Comparison of ENCODE assay signal across 21 mouse cellular contexts in the genomic region with DNA sequence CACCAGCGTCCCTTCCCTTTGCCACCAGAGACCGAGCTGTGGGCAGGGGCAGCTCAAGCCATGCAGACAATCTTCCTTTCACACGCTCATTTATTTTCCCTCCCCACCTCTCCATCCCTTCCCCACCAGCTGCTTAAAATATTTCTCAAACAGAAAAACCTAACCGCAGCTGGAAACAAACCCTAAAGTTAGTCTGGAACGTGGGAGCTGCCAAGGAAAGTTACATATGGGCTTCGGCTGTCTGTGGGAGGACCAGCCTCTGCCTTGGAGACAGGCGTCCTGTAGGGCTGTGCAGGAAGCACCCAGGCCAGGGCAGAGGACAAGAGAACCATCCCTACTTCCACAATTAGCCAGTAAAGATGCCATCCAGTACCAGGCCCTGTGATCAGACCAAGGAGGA. TPM values are rescaled to one million over a fixed set of nuclear protein-coding genes. Genes with fewer than 3 reads are reported as not detected.
A peak's percentile ranks its signal among the peaks of the same experiment; 100 is the strongest.
DNase-seq lines count a peak whose midpoint lies in the region; ATAC-seq and TF ChIP-seq lines count a peak whose summit lies in the region.
"Had no signal": no experiment of that assay in that cellular context is flagged by ENCODE, and none has a peak within 500 bp of the region (broad histone marks: within the 10 kb centered on the region; RNA-seq: fewer than 3 reads in every experiment).

No protein-coding gene starts in this region.

- H3K36me3 ChIP-seq in kidney, embryonic 15.5 days, result no peaks in the 10 kb centered on the region
- H3K36me3 ChIP-seq in kidney, embryonic 14.5 days (ENCODE audit: control insufficient read depth, insufficient read depth, low read length), result no peaks in the 10 kb centered on the region
- no peaks in the 10 kb centered on the region for H3K36me3 ChIP-seq in limb, embryonic 14.5 days (ENCODE audit: control insufficient read depth, insufficient read depth, low read length)
- H3K36me3 ChIP-seq in hindbrain, embryonic 14.5 days (replicated peaks; ENCODE audit: control insufficient read depth, insufficient read depth), result no peaks in the 10 kb centered on the region
- H3K36me3 ChIP-seq: embryonic facial prominence, embryonic 12.5 days; heart, embryonic 12.5 days; hindbrain, embryonic 10.5 days; hindbrain, embryonic 15.5 days had no signal

- 38% methylated on average over 7 of the region's 7 CpGs for WGBS in kidney, embryonic 15.5 days
- WGBS in kidney, embryonic 14.5 days, result 40% methylated on average over 7 of the region's 7 CpGs
- 58% methylated on average over 7 of the region's 7 CpGs for WGBS in limb, embryonic 14.5 days
- 78% methylated on average over 7 of the region's 7 CpGs for WGBS in hindbrain, embryonic 14.5 days

- peaks cover 9% of the 10 kb centered on the region; the same call in 1 of the 2 replicates for H3K27me3 ChIP-seq in kidney, embryonic 15.5 days
- H3K27me3 ChIP-seq in kidney, embryonic 14.5 days (ENCODE audit: control insufficient read depth, insufficient read depth, low read length), result no peaks in the 10 kb centered on the region
- H3K27me3 ChIP-seq in limb, embryonic 14.5 days (ENCODE audit: control insufficient read depth, insufficient read depth, low read length), result no peaks in the 10 kb centered on the region
- no peaks in the 10 kb centered on the region for H3K27me3 ChIP-seq in hindbrain, embryonic 14.5 days (ENCODE audit: control insufficient read depth, insufficient read depth, low read length)
- H3K27me3 ChIP-seq: embryonic facial prominence, embryonic 12.5 days; hindbrain, embryonic 15.5 days had no signal

- no peak for ATAC-seq in kidney, embryonic 15.5 days (replicated peaks; ENCODE audit: low FRiP score)
- ATAC-seq in kidney, embryonic 14.5 days (ENCODE audit: low FRiP score, low TSS enrichment), result no peak
- ATAC-seq in limb, embryonic 14.5 days (ENCODE audit: low FRiP score, low read depth), result no peak
- ATAC-seq in hindbrain, embryonic 14.5 days (ENCODE audit: low FRiP score), result no peak
- ATAC-seq: forebrain, embryonic 13.5 days; forebrain, postnatal 0 days had no signal

- no peak overlapping the region for H3K4me2 ChIP-seq in kidney, embryonic 15.5 days
- no peak overlapping the region for H3K4me2 ChIP-seq in kidney, embryonic 14.5 days (replicated peaks; ENCODE audit: low read depth, low read length)
- H3K4me2 ChIP-seq in limb, embryonic 14.5 days (replicated peaks; ENCODE audit: low read depth, low read length, severe bottlenecking), result no peak overlapping the region
- H3K4me2 ChIP-seq in hindbrain, embryonic 14.5 days (replicated peaks), result no peak overlapping the region
- H3K4me2 ChIP-seq: embryonic facial prominence, embryonic 12.5 days; forebrain, embryonic 13.5 days; heart, embryonic 12.5 days; hindbrain, embryonic 15.5 days had no signal

- peaks cover 43% of the 10 kb centered on the region for H3K4me1 ChIP-seq in kidney, embryonic 15.5 days
- peaks cover 12% of the 10 kb centered on the region; the same call in 1 of the 2 replicates for H3K4me1 ChIP-seq in kidney, embryonic 14.5 days (ENCODE audit: control insufficient read depth, insufficient read depth, low read length)
- H3K4me1 ChIP-seq in limb, embryonic 14.5 days (ENCODE audit: control insufficient read depth, insufficient read depth, low read length), result peaks cover 4% of the 10 kb centered on the region; the same call in 1 of the 2 replicates
- 0 out of 2 replicates have a peak, but pooled peaks cover 2% of the 10 kb centered on the region for H3K4me1 ChIP-seq in hindbrain, embryonic 14.5 days (replicated peaks; ENCODE audit: control insufficient read depth, insufficient read depth, low read length)

- no peaks in the 10 kb centered on the region for H3K9me3 ChIP-seq in kidney, embryonic 15.5 days (replicated peaks)
- no peaks in the 10 kb centered on the region for H3K9me3 ChIP-seq in kidney, embryonic 14.5 days (ENCODE audit: control insufficient read depth, low read length)
- no peaks in the 10 kb centered on the region for H3K9me3 ChIP-seq in limb, embryonic 14.5 days (ENCODE audit: control insufficient read depth, low read length)
- H3K9me3 ChIP-seq in hindbrain, embryonic 14.5 days (ENCODE audit: control insufficient read depth, low read length), result no peaks in the 10 kb centered on the region
- H3K9me3 ChIP-seq: embryonic facial prominence, embryonic 12.5 days; forebrain, embryonic 13.5 days; heart, embryonic 12.5 days; hindbrain, embryonic 10.5 days; hindbrain, embryonic 15.5 days had no signal

- peak; percentile 44 for DNase-seq in right cerebral cortex, adult 18-20 months
- DNase-seq in right cerebral cortex, postnatal 4 days, result no peak
- DNase-seq in brain, adult 2 months (ENCODE audit: low read depth, low spot score), result peak; percentile 62
- DNase-seq in limb, embryonic 14.5 days (ENCODE audit: low spot score), result no peak
- DNase-seq in hindbrain, embryonic 14.5 days (ENCODE audit: low spot score), result no peak
- DNase-seq in thymus, postnatal 14 days, result no peak
- DNase-seq: adrenal gland, adult 8-10 months; adrenal gland, postnatal 36 days; cerebellum, adult 11 months; cerebellum, adult 8-10 months; cerebellum, postnatal 14 days; embryo, embryonic 11 days; forebrain, postnatal 0 days; heart, adult 2 months had no signal

- H3K4me3 ChIP-seq in kidney, embryonic 15.5 days (replicated peaks), result no peak overlapping the region
- no peak overlapping the region for H3K4me3 ChIP-seq in kidney, embryonic 14.5 days (ENCODE audit: low read length)
- no peak overlapping the region for H3K4me3 ChIP-seq in limb, embryonic 14.5 days (replicated peaks; ENCODE audit: low read length)
- no peak overlapping the region for H3K4me3 ChIP-seq in hindbrain, embryonic 14.5 days (replicated peaks; ENCODE audit: low read length)
- H3K4me3 ChIP-seq: embryonic facial prominence, embryonic 12.5 days; forebrain, embryonic 13.5 days; heart, adult 2 months; heart, embryonic 12.5 days; hindbrain, embryonic 10.5 days; hindbrain, embryonic 15.5 days had no signal

- H3K9ac ChIP-seq in kidney, embryonic 15.5 days, result no peak overlapping the region
- no peak overlapping the region for H3K9ac ChIP-seq in kidney, embryonic 14.5 days (ENCODE audit: low read depth, low read length)
- H3K9ac ChIP-seq in limb, embryonic 14.5 days (ENCODE audit: low read depth, low read length, severe bottlenecking), result peak overlapping the region; percentile 12; the same call in 1 of the 2 replicates
- H3K9ac ChIP-seq in hindbrain, embryonic 14.5 days, result no peak overlapping the region
- H3K9ac ChIP-seq: embryonic facial prominence, embryonic 12.5 days; forebrain, embryonic 13.5 days; forebrain, postnatal 0 days; heart, embryonic 12.5 days; hindbrain, embryonic 15.5 days had no signal

- H3K27ac ChIP-seq in kidney, embryonic 15.5 days, result peak overlapping the region; percentile 28; the same call in 1 of the 2 replicates
- no peak overlapping the region for H3K27ac ChIP-seq in kidney, embryonic 14.5 days (ENCODE audit: low read depth, low read length)
- H3K27ac ChIP-seq in limb, embryonic 14.5 days (replicated peaks; ENCODE audit: low read depth, low read length), result no peak overlapping the region
- no peak overlapping the region for H3K27ac ChIP-seq in hindbrain, embryonic 14.5 days
- H3K27ac ChIP-seq: embryonic facial prominence, embryonic 12.5 days; forebrain, embryonic 13.5 days; heart, adult 2 months; hindbrain, embryonic 15.5 days had no signal

- no peak for TF ChIP-seq POLR2A in limb, embryonic 14.5 days (IDR thresholded peaks at IDR 0.05; ENCODE audit: borderline replicate concordance, extremely low read depth, insufficient read depth, insufficient read length)

RNA-seq across cellular contexts. Expression of gene Tmem106c, which starts 13.8 kb away (rescaled TPM):
- polyA plus RNA-seq in kidney, embryonic 15.5 days (2015; fragmentation: Nextera tagmentation; extraction: Ambion mirVana), result 46.5 and 51.7 TPM in 2 replicates
- 40.9 and 44.9 TPM in 2 replicates for polyA plus RNA-seq in kidney, embryonic 14.5 days (2014; fragmentation: Nextera tagmentation; extraction: Ambion mirVana)
- 49.9 and 59.1 TPM in 2 replicates for polyA plus RNA-seq in limb, embryonic 14.5 days (2012; rRNA removed)
- polyA plus RNA-seq in limb, embryonic 14.5 days (2014; fragmentation: Nextera tagmentation; extraction: Ambion mirVana), result 49.8 and 51.5 TPM in 2 replicates
- 54.9 and 58.0 TPM in 2 replicates for polyA plus RNA-seq in hindbrain, embryonic 14.5 days (2014; fragmentation: Nextera tagmentation; extraction: Ambion mirVana)

RNA-seq across cellular contexts. Expression of gene Vdr, which starts 39.8 kb away (rescaled TPM):
- polyA plus RNA-seq in kidney, embryonic 15.5 days (2015; fragmentation: Nextera tagmentation; extraction: Ambion mirVana), result 6.5 and 7.2 TPM in 2 replicates
- polyA plus RNA-seq in kidney, embryonic 14.5 days (2014; fragmentation: Nextera tagmentation; extraction: Ambion mirVana), result 1.4 and 2.8 TPM in 2 replicates
- 3.4 and 4.0 TPM in 2 replicates for polyA plus RNA-seq in limb, embryonic 14.5 days (2012; rRNA removed)
- 1.9 and 2.0 TPM in 2 replicates for polyA plus RNA-seq in limb, embryonic 14.5 days (2014; fragmentation: Nextera tagmentation; extraction: Ambion mirVana)
- polyA plus RNA-seq in hindbrain, embryonic 14.5 days (2014; fragmentation: Nextera tagmentation; extraction: Ambion mirVana), result 0.08 and 0.27 TPM in 2 replicates
- polyA plus RNA-seq: forebrain, embryonic 13.5 days had no signal

RNA-seq across cellular contexts. Expression of gene Col2a1, which starts 54.3 kb away (rescaled TPM):
- 18.9 and 27.0 TPM in 2 replicates for polyA plus RNA-seq in kidney, embryonic 15.5 days (2015; fragmentation: Nextera tagmentation; extraction: Ambion mirVana)
- polyA plus RNA-seq in kidney, embryonic 14.5 days (2014; fragmentation: Nextera tagmentation; extraction: Ambion mirVana), result 13.8 and 23.9 TPM in 2 replicates
- 1,642 and 1,975 TPM in 2 replicates for polyA plus RNA-seq in limb, embryonic 14.5 days (2012; rRNA removed)
- 754 and 761 TPM in 2 replicates for polyA plus RNA-seq in limb, embryonic 14.5 days (2014; fragmentation: Nextera tagmentation; extraction: Ambion mirVana)
- polyA plus RNA-seq in hindbrain, embryonic 14.5 days (2014; fragmentation: Nextera tagmentation; extraction: Ambion mirVana), result 24.0 and 30.8 TPM in 2 replicates

Comparison
In these comparisons a context has a peak if more than half of its experiments do, and no peak if none do; other contexts are left out.
1. DNase-seq: peak in right cerebral cortex, adult 18-20 months (single experiment) and brain, adult 2 months (single experiment); none in right cerebral cortex, postnatal 4 days (single experiment), limb, embryonic 14.5 days (single experiment), hindbrain, embryonic 14.5 days (single experiment) and thymus, postnatal 14 days (single experiment).
2. RNA of gene Col2a1, which starts 54.3 kb away (polyA plus RNA-seq): 754 to 1,975 TPM in limb, embryonic 14.5 days; 24.0 to 30.8 TPM in hindbrain, embryonic 14.5 days, 13.8 to 23.9 TPM in kidney, embryonic 14.5 days and 18.9 to 27.0 TPM in kidney, embryonic 15.5 days; every median in the first group is over 10 times any median in the second.